Mouse (Mus musculus): Measurements from ENCODE around the gene Snx25. TPM values are rescaled to one million over a fixed set of nuclear protein-coding genes. Genes with fewer than 3 reads are reported as not detected.

Snx25 gene
- total and polyA plus RNA-seq, 3 experiments: 20.0 to 23.1 TPM; not detected in 1

DNA sequence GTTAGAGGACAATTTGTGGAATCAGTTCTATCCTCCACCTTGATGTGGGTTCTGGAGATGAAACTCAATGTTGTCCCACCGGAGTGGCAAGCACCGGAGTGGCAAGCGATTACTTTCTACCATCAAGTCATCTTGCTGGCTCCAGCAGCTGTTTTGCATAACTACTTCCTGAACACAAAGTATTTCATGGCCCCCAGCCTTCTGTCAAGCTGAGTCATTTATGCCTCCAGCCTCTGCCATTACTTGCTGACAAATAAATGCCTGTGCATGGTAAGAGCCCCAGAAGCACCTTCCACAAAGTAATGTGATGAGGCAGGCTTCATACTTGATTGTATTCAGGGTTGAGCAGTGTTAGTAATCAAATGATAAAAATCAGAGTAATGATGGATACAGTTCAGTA is 44.9 kb upstream of the Snx25 start:
- H3K9me3 ChIP-seq (replicated peaks; ENCODE audit: insufficient read depth, low read length): no peaks in the 10 kb centered on the region
- peaks cover 0 to 4% of the 10 kb centered on the region in 2 experiments; a peak in 2 of 4 replicates for H3K36me3 ChIP-seq (ENCODE audit: control insufficient read depth in 1 of 2, insufficient read depth in 2 of 2, low read length in 2 of 2)
- no peak overlapping the region for H3K9ac ChIP-seq (ENCODE audit: control insufficient read depth, low read depth, low read length, poor library complexity, severe bottlenecking)
- H3K4me3 ChIP-seq (ENCODE audit: control insufficient read depth in 1 of 2, insufficient read depth in 1 of 2, low read depth in 2 of 2, low read length in 2 of 2): no peak overlapping the region
- peaks cover 0 to 3% of the 10 kb centered on the region in 2 experiments; a peak in 2 of 4 replicates for H3K4me1 ChIP-seq (ENCODE audit: control insufficient read depth in 1 of 2, insufficient read depth in 2 of 2, low read length in 2 of 2)
- no peak overlapping the region for H3K27ac ChIP-seq (ENCODE audit: control insufficient read depth, low read depth, low read length)
- no peaks in the 10 kb centered on the region for H3K27me3 ChIP-seq (ENCODE audit: control insufficient read depth in 1 of 2, insufficient read depth in 2 of 2, low read length in 2 of 2)
- no peaks in the 10 kb centered on the region for H3K79me2 ChIP-seq (ENCODE audit: control insufficient read depth, insufficient read depth, low read length, poor library complexity)
- peak; percentile 15 for DNase-seq (ENCODE audit: low read depth, low spot score)
- no peak for TF ChIP-seq HCFC1 (IDR thresholded peaks at IDR 0.05; ENCODE audit: low read depth, low read length)
- TF ChIP-seq POLR2AphosphoS5 (IDR thresholded peaks at IDR 0.05; ENCODE audit: borderline replicate concordance, low read depth, low read length): no peak
- no peak for TF ChIP-seq CHD2 (IDR thresholded peaks at IDR 0.05; ENCODE audit: low read length)
- no peak for TF ChIP-seq UBTF (IDR thresholded peaks at IDR 0.05; ENCODE audit: borderline replicate concordance, insufficient read depth, low read depth, low read length)
- TF ChIP-seq RAD21 (IDR thresholded peaks at IDR 0.05; ENCODE audit: low read depth, low read length): no peak
- no peak for TF ChIP-seq MYB (IDR thresholded peaks at IDR 0.05; ENCODE audit: low read depth, low read length)
- TF ChIP-seq E2F4 (IDR thresholded peaks at IDR 0.05; ENCODE audit: borderline replicate concordance, low read depth, low read length): no peak
- no peak for TF ChIP-seq ZC3H11A (IDR thresholded peaks at IDR 0.05; ENCODE audit: low read depth, low read length)
- TF ChIP-seq USF1 (IDR thresholded peaks at IDR 0.05; ENCODE audit: low read depth, low read length): no peak
- no peak for TF ChIP-seq RCOR1 (IDR thresholded peaks at IDR 0.05; ENCODE audit: low read depth, low read length)
- TF ChIP-seq TAL1 (IDR thresholded peaks at IDR 0.05; ENCODE audit: low read length): no peak
- TF ChIP-seq ELF1 (IDR thresholded peaks at IDR 0.05; ENCODE audit: low read depth, low read length): no peak
- TF ChIP-seq SMC3 (IDR thresholded peaks at IDR 0.05; ENCODE audit: low read depth, low read length): no peak
- TF ChIP-seq ZMIZ1 (IDR thresholded peaks at IDR 0.05; ENCODE audit: low read depth, low read length): no peak
- TF ChIP-seq CTCF (IDR thresholded peaks at IDR 0.05 in 2 of 3, conservative IDR thresholded peaks at IDR 0.05 in 1 of 3; ENCODE audit: control insufficient read depth in 1 of 3, insufficient read depth in 1 of 3, low read depth in 2 of 3, low read length in 3 of 3, poor library complexity in 1 of 3, severe bottlenecking in 1 of 3): no peak
- TF ChIP-seq GABPA (IDR thresholded peaks at IDR 0.05; ENCODE audit: low read depth, low read length): no peak
- TF ChIP-seq GATA1 (IDR thresholded peaks at IDR 0.05; ENCODE audit: low read depth, low read length): no peak
- TF ChIP-seq ZNF384 (IDR thresholded peaks at IDR 0.05; ENCODE audit: low read depth, low read length): no peak

DNA sequence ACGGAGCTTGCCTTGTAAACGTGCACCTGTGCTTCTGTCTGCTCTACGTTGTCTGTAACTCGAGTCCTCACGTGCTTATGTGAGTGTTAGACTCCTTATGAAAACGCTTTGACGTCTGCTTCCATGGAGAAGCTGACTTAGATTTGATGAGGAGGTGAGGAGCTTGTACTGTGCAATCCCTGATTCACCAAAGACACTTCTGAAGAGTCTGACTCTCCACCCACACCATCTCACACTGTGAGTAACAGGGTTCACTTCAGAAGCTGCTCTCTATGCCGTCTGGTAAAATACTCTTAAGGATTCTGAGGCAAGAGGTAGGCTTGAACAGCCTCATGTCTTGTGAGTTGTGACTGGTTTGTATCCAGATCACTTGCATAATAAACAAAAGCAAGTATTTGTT is 41.1 kb upstream of the Snx25 start:
- Histone ChIP-seq H3K27me3 (ENCODE audit: control insufficient read depth in 1 of 2, insufficient read depth in 2 of 2, low read length in 2 of 2) (no peaks in the 10 kb centered on the region), H3K36me3 (ENCODE audit: control insufficient read depth in 1 of 2, insufficient read depth in 2 of 2, low read length in 2 of 2) (peaks cover 0 to 7% of the 10 kb centered on the region in 2 experiments; a peak in 2 of 4 replicates), H3K9ac (ENCODE audit: control insufficient read depth, low read depth, low read length, poor library complexity, severe bottlenecking) (no peak overlapping the region), H3K4me1 (ENCODE audit: control insufficient read depth in 1 of 2, insufficient read depth in 2 of 2, low read length in 2 of 2) (no peaks in the 10 kb centered on the region), H3K27ac (ENCODE audit: control insufficient read depth, low read depth, low read length) (no peak overlapping the region), H3K4me3 (ENCODE audit: control insufficient read depth in 1 of 2, insufficient read depth in 1 of 2, low read depth in 2 of 2, low read length in 2 of 2) (no peak overlapping the region), H3K9me3 (replicated peaks; ENCODE audit: insufficient read depth, low read length) (no peaks in the 10 kb centered on the region), H3K79me2 (ENCODE audit: control insufficient read depth, insufficient read depth, low read length, poor library complexity) (no peaks in the 10 kb centered on the region)
- no peak for TF ChIP-seq SIN3A (IDR thresholded peaks at IDR 0.05; ENCODE audit: low read length)
- no peak for TF ChIP-seq CHD1 (IDR thresholded peaks at IDR 0.05; ENCODE audit: low read depth, low read length)
- no peak for TF ChIP-seq E2F4 (IDR thresholded peaks at IDR 0.05; ENCODE audit: borderline replicate concordance, low read depth, low read length)
- no peak for TF ChIP-seq CTCF (IDR thresholded peaks at IDR 0.05 in 2 of 3, conservative IDR thresholded peaks at IDR 0.05 in 1 of 3; ENCODE audit: control insufficient read depth in 1 of 3, insufficient read depth in 1 of 3, low read depth in 2 of 3, low read length in 3 of 3, poor library complexity in 1 of 3, severe bottlenecking in 1 of 3)
- no peak for TF ChIP-seq CHD2 (IDR thresholded peaks at IDR 0.05; ENCODE audit: low read length)
- TF ChIP-seq MYB (IDR thresholded peaks at IDR 0.05; ENCODE audit: low read depth, low read length): no peak
- TF ChIP-seq USF2 (IDR thresholded peaks at IDR 0.05; ENCODE audit: borderline replicate concordance in 1 of 2, insufficient read depth in 1 of 2, low read depth in 1 of 2, low read length in 2 of 2): no peak
- DNase-seq (ENCODE audit: low read depth, low spot score): no peak

Data from MEL (cell line).